Mouse (Mus musculus) hindbrain, embryonic 12.5 days (tissue): ENCODE data around the gene Gpx2. TPM values are rescaled to one million over a fixed set of nuclear protein-coding genes. Genes with fewer than 3 reads are reported as not detected.

Experiments
- ATAC-seq: fragments of 200-750 bp; cut with Nextera tagmentation; 2 replicates; pipeline ENCODE4 v1.8.0; 2017; ENCODE audit warnings: moderate TSS enrichment; ENCODE audit not compliant: low FRiP score
- H3K27ac ChIP-seq: fragments of 300-500 bp; sonication (generic); 2 replicates; pipeline ENCODE4 v1.5.1; 2016; ENCODE audit warnings: mild to moderate bottlenecking
- H3K27me3 ChIP-seq: fragments of 300-500 bp; sonication (generic); 2 replicates; pipeline ENCODE4 v1.6.1; 2016; ENCODE audit warnings: mild to moderate bottlenecking
- H3K36me3 ChIP-seq: fragments of 300-500 bp; sonication (generic); 2 replicates; pipeline ENCODE4 v1.6.1; 2016; ENCODE audit warnings: mild to moderate bottlenecking
- H3K4me1 ChIP-seq: fragments of 300-500 bp; sonication (generic); 2 replicates; pipeline ENCODE4 v1.6.1; 2016
- H3K4me2 ChIP-seq: fragments of 300-500 bp; sonication (generic); replicated peaks from 2 replicates; pipeline ENCODE4 v1.6.1; 2016; ENCODE audit warnings: mild to moderate bottlenecking
- H3K4me3 ChIP-seq: fragments of 300-500 bp; sonication (generic); 2 replicates; pipeline ENCODE4 v1.5.1; 2016; ENCODE audit warnings: mild to moderate bottlenecking
- H3K9ac ChIP-seq: fragments of 300-500 bp; sonication (generic); 2 replicates; pipeline ENCODE4 v1.6.1; 2016; ENCODE audit warnings: mild to moderate bottlenecking, moderate library complexity
- H3K9me3 ChIP-seq: fragments of 300-500 bp; sonication (generic); replicated peaks from 2 replicates; pipeline ENCODE4 v1.6.1; 2016; ENCODE audit warnings: mild to moderate bottlenecking
- WGBS: fragments of 180-500 bp; shearing (Covaris S2); methylation state at CpG from one replicate; pipeline ENCODE4 v1.1.7; 2016; 5-methylcytosine and 5-hydroxymethylcytosine counted together
- polyA plus RNA-seq: library from polyadenylated mRNA; unstranded; fragments of >200 nt; fragmentation: Nextera tagmentation; extraction: Ambion mirVana; gene quantifications from 2 replicates; pipeline ENCODE4 v1.2.1, GENCODE M21; 2016

Gpx2 gene
- polyA plus RNA-seq, 1 experiment from 2014 or later = 0.44 TPM

GRCm38 (mm10) chr12:76819816-76820215 lies 24.5 kb upstream of the Gpx2 start:
- Histone ChIP-seq H3K9me3 (no peaks in the 10 kb centered on the region), H3K4me3 (no peak overlapping the region), H3K4me1 (peaks cover 27% of the 10 kb centered on the region), H3K27ac (no peak overlapping the region), H3K4me2 (no peak overlapping the region), H3K9ac (no peak overlapping the region), H3K27me3 (peaks cover 31% of the 10 kb centered on the region), H3K36me3 (no peaks in the 10 kb centered on the region)
- no peak for ATAC-seq
- WGBS = 70% methylated on average over 6 of the region's 6 CpGs

GRCm38 (mm10) chr12:76818908-76819307 lies 23.6 kb upstream of the Gpx2 start:
- Histone ChIP-seq H3K9ac (no peak overlapping the region), H3K4me1 (peaks cover 27% of the 10 kb centered on the region), H3K4me3 (no peak overlapping the region), H3K27me3 (peaks cover 24% of the 10 kb centered on the region), H3K4me2 (no peak overlapping the region), H3K36me3 (no peaks in the 10 kb centered on the region), H3K9me3 (no peaks in the 10 kb centered on the region), H3K27ac (no peak overlapping the region)
- 85% methylated on average over 9 of the region's 9 CpGs for WGBS
- no peak for ATAC-seq

- H3K27me3 ChIP-seq = peaks cover 18% of the 10 kb centered on the region
- no peaks in the 10 kb centered on the region for H3K36me3 ChIP-seq
- no peak for ATAC-seq
- H3K27ac ChIP-seq = no peak overlapping the region
- H3K9me3 ChIP-seq = no peaks in the 10 kb centered on the region
- H3K4me2 ChIP-seq = no peak overlapping the region
- no peak overlapping the region for H3K4me3 ChIP-seq
- WGBS = 69% methylated on average over 4 of the region's 4 CpGs
- no peak overlapping the region for H3K9ac ChIP-seq
- H3K4me1 ChIP-seq = peaks cover 27% of the 10 kb centered on the region
Measured at GRCm38 (mm10) chr12:76818120-76818519, 22.8 kb upstream of the Gpx2 start.

- WGBS = 62% methylated on average over 4 of the region's 4 CpGs
Measured at GRCm38 (mm10) chr12:76817176-76817575, 21.8 kb upstream of the Gpx2 start.

GRCm38 (mm10) chr12:76816720-76817119 lies 21.4 kb upstream of the Gpx2 start:
- no peak overlapping the region for H3K9ac ChIP-seq
- H3K27me3 ChIP-seq = peaks cover 14% of the 10 kb centered on the region
- H3K9me3 ChIP-seq = no peaks in the 10 kb centered on the region
- H3K4me2 ChIP-seq = no peak overlapping the region
- peaks cover 22% of the 10 kb centered on the region for H3K4me1 ChIP-seq
- no peak for ATAC-seq
- H3K36me3 ChIP-seq = no peaks in the 10 kb centered on the region
- WGBS = 60% methylated on average over 4 of the region's 4 CpGs
- H3K27ac ChIP-seq = no peak overlapping the region
- H3K4me3 ChIP-seq = no peak overlapping the region

More at GRCm38 (mm10) chr12:76817176-76817575, 21.8 kb upstream of the Gpx2 start:
- Histone ChIP-seq H3K9me3 (no peaks in the 10 kb centered on the region), H3K4me2 (no peak overlapping the region), H3K4me1 (peaks cover 25% of the 10 kb centered on the region), H3K27ac (no peak overlapping the region), H3K9ac (no peak overlapping the region), H3K4me3 (no peak overlapping the region), H3K36me3 (no peaks in the 10 kb centered on the region), H3K27me3 (peaks cover 17% of the 10 kb centered on the region)
- ATAC-seq = no peak

GRCm38 (mm10) chr12:76814120-76814519 lies 18.8 kb upstream of the Gpx2 start:
- no peak for ATAC-seq
- no peaks in the 10 kb centered on the region for H3K9me3 ChIP-seq
- no peak overlapping the region for H3K27ac ChIP-seq
- 0 out of 2 replicates have a peak, but pooled peaks cover 5% of the 10 kb centered on the region for H3K4me1 ChIP-seq
- H3K4me3 ChIP-seq = no peak overlapping the region
- 89% methylated on average over 2 of the region's 2 CpGs for whole genome bisulfite sequencing
- H3K27me3 ChIP-seq = no peaks in the 10 kb centered on the region
- H3K9ac ChIP-seq = no peak overlapping the region
- H3K4me2 ChIP-seq = no peak overlapping the region
- no peaks in the 10 kb centered on the region for H3K36me3 ChIP-seq

GRCm38 (mm10) chr12:76813543-76813942 lies 18.2 kb upstream of the Gpx2 start:
- H3K27me3 ChIP-seq = no peaks in the 10 kb centered on the region
- 74% methylated on average over 10 of the region's 10 CpGs for WGBS
- no peak for ATAC-seq

GRCm38 (mm10) chr12:76811006-76811405 lies 15.7 kb upstream of the Gpx2 start:
- Histone ChIP-seq H3K4me2 (no peak overlapping the region), H3K9ac (no peak overlapping the region), H3K9me3 (no peaks in the 10 kb centered on the region), H3K27me3 (no peaks in the 10 kb centered on the region), H3K4me1 (no peaks in the 10 kb centered on the region), H3K4me3 (no peak overlapping the region), H3K27ac (no peak overlapping the region), H3K36me3 (no peaks in the 10 kb centered on the region)
- 94% methylated on average over 4 of the region's 4 CpGs for WGBS
- no peak for ATAC-seq

More at GRCm38 (mm10) chr12:76813543-76813942, 18.2 kb upstream of the Gpx2 start:
- Histone ChIP-seq H3K4me3 (no peak overlapping the region), H3K9me3 (no peaks in the 10 kb centered on the region), H3K4me2 (no peak overlapping the region), H3K9ac (no peak overlapping the region), H3K36me3 (no peaks in the 10 kb centered on the region), H3K27ac (no peak overlapping the region), H3K4me1 (0 out of 2 replicates have a peak, but pooled peaks cover 5% of the 10 kb centered on the region)

- Histone ChIP-seq H3K4me3 (no peak overlapping the region), H3K4me1 (no peaks in the 10 kb centered on the region), H3K4me2 (no peak overlapping the region), H3K9ac (no peak overlapping the region), H3K9me3 (no peaks in the 10 kb centered on the region), H3K27ac (no peak overlapping the region), H3K36me3 (no peaks in the 10 kb centered on the region), H3K27me3 (no peaks in the 10 kb centered on the region)
- ATAC-seq = no peak
- 87% methylated on average over 5 of the region's 5 CpGs for WGBS
Measured at GRCm38 (mm10) chr12:76810491-76810890, 15.1 kb upstream of the Gpx2 start.

- Histone ChIP-seq H3K9ac (no peak overlapping the region), H3K4me1 (no peaks in the 10 kb centered on the region), H3K4me2 (no peak overlapping the region), H3K36me3 (no peaks in the 10 kb centered on the region), H3K9me3 (no peaks in the 10 kb centered on the region), H3K4me3 (no peak overlapping the region), H3K27me3 (no peaks in the 10 kb centered on the region), H3K27ac (no peak overlapping the region)
- ATAC-seq = no peak
- WGBS = 78% methylated on average over 10 of the region's 10 CpGs
Measured at GRCm38 (mm10) chr12:76807796-76808195, 12.4 kb upstream of the Gpx2 start.

GRCm38 (mm10) chr12:76805056-76805811 lies 9.9 kb upstream of the Gpx2 start:
- H3K9ac ChIP-seq = no peak overlapping the region
- no peaks in the 10 kb centered on the region for H3K36me3 ChIP-seq
- H3K9me3 ChIP-seq = no peaks in the 10 kb centered on the region
- H3K4me3 ChIP-seq = no peak overlapping the region
- H3K4me2 ChIP-seq = no peak overlapping the region
- H3K27ac ChIP-seq = no peak overlapping the region
- no peaks in the 10 kb centered on the region for H3K27me3 ChIP-seq
- no peaks in the 10 kb centered on the region for H3K4me1 ChIP-seq
- ATAC-seq = no peak
- 91% methylated on average over 10 of the region's 10 CpGs for WGBS

- ATAC-seq = peak; percentile 38; the same call in 1 of the 2 replicates
- Histone ChIP-seq H3K4me2 (no peak overlapping the region), H3K9ac (no peak overlapping the region), H3K27ac (no peak overlapping the region), H3K36me3 (0 out of 2 replicates have a peak, but pooled peaks cover 3% of the 10 kb centered on the region), H3K27me3 (no peaks in the 10 kb centered on the region), H3K4me3 (no peak overlapping the region), H3K9me3 (no peaks in the 10 kb centered on the region), H3K4me1 (no peaks in the 10 kb centered on the region; the same call in 1 of the 2 replicates)
- WGBS = 56% methylated on average over 7 of the region's 7 CpGs
Measured at GRCm38 (mm10) chr12:76803700-76804252, 8.4 kb upstream of the Gpx2 start.

GRCm38 (mm10) chr12:76803028-76803427 lies 7.7 kb upstream of the Gpx2 start:
- H3K4me2 ChIP-seq = no peak overlapping the region
- no peak overlapping the region for H3K4me3 ChIP-seq
- 0 out of 2 replicates have a peak, but pooled peaks cover 3% of the 10 kb centered on the region for H3K36me3 ChIP-seq
- H3K9ac ChIP-seq = no peak overlapping the region
- H3K4me1 ChIP-seq = peaks cover 6% of the 10 kb centered on the region
- no peak for ATAC-seq
- WGBS = 89% methylated on average over 10 of the region's 10 CpGs
- no peaks in the 10 kb centered on the region for H3K9me3 ChIP-seq
- H3K27ac ChIP-seq = no peak overlapping the region
- no peaks in the 10 kb centered on the region for H3K27me3 ChIP-seq
